Mouse (Mus musculus) liver, embryonic 14.5 days (tissue): ENCODE measurements around the gene Reps2.

Experiments
- CTCF ChIP-seq: IDR thresholded peaks from 2 replicates; pipeline ENCODE4 v1.5.1; 2016; ENCODE audit warnings: antibody characterized with exemption, low read depth, control low read depth
- EP300 ChIP-seq: IDR thresholded peaks from 2 replicates; pipeline ENCODE4 v1.6.1; 2016; ENCODE audit warnings: antibody characterized with exemption, low read depth

DNA sequence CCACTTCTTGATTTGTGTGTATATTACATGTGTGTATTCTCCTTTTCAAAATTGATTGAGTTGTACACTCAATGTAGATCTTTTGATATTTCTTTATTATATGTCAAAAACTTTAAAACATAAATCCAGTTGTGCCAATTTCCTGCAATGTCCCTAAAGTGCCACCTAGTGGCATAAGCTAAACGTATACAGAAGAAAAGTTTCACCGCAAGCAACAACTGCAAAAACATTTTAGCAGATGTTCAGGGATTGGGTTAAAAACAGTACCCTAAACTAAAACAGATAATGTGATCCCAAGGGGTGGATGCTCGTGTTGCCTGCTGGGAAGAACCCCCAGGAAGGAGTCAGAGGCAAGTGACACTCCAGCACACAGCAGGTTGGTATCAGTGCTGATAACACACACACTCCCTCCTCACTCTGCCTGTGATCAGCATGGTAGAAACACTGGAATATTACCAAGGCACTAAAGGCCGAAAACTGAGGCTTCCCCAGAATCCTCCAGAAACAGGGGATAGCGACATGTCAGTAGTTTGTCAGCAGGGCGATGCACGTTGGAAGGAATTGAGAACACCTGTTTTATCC is 189.5 kb downstream of the Reps2 start:
- peak; percentile 48 for TF ChIP-seq CTCF
- TF ChIP-seq EP300, result no peak
